Mouse (Mus musculus): ENCODE results near the gene Gm45213.

- no peak for TF ChIP-seq CTCF (IDR thresholded peaks at IDR 0.05; ENCODE audit: extremely low read depth, insufficient read depth, low read length)
- no peak for TF ChIP-seq POLR2A (IDR thresholded peaks at IDR 0.05; ENCODE audit: extremely low read depth, insufficient read depth, low read length)
Measured at GRCm38 (mm10) chr7:66109855-66110635, 66.6 kb downstream of the Gm45213 start.
